Mouse (Mus musculus): ENCODE measurements around the gene Gtdc1.

GRCm38 (mm10) chr2:44538135-44538534 lies 389.3 kb downstream of the Gtdc1 start:
- no peak for TF ChIP-seq POLR2A (IDR thresholded peaks at IDR 0.05; ENCODE audit: insufficient read depth, low read depth, low read length)
- no peak for TF ChIP-seq CTCF (IDR thresholded peaks at IDR 0.05)
- no peak for TF ChIP-seq EP300 (IDR thresholded peaks at IDR 0.05; ENCODE audit: insufficient read depth, low read depth, low read length)
